Mouse (Mus musculus) liver, adult (tissue): Measurements from ENCODE around the gene Slc29a1.

ENCODE experiments used
- GATA4 ChIP-seq: IDR thresholded peaks from 2 replicates; pipeline ENCODE4 v1.6.1; 2014; ENCODE audit warnings: mild to moderate bottlenecking, low read length; ENCODE audit not compliant: insufficient replicate concordance

Slc29a1 gene

DNA sequence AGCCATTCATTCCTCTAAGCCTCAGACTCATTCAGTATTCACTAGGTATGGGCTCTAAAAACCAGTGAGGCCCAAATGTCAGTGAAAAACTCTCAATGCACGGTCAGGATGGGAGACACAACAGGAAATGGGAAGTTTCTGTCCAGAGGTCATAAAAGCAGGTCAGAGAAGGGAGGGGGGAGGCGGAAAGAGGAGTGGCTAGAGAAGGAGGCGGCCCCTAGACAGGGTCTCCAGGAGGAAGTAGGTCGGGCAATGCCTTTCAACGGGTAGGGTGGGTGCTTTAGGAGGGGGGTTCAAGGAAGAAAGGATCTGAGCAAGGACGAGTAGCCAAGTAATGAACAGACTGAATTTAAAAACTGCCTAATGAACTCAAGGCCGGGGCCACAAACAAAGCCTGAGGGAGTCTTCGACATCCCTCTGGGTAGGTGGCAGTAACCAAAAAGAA, 19.6 kb upstream of the Slc29a1 start:
- TF ChIP-seq GATA4: no peak

DNA sequence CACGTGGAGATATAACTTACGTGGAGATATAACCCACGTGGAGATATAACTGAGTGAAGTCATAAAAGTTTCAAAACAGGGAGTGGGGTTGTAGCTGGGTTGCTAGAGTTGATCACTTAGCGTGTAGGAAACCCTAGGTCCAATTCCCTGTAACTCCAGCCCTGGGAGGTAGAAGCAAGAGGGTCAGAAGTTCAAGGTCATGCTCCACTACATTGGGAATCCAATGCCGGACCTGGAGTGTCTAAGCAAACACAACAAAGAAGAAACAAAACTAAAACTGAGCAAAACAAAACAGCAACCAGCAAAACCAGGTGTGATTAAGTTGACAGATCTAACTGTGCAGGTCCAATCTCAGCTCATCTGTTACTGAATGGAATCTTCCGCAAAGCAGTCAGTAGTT, 18.2 kb upstream of the Slc29a1 start:
- no peak for TF ChIP-seq GATA4

- no peak for TF ChIP-seq GATA4
Measured at GRCm38 (mm10) chr17:45616679-45617078, 17.3 kb upstream of the Slc29a1 start.

DNA sequence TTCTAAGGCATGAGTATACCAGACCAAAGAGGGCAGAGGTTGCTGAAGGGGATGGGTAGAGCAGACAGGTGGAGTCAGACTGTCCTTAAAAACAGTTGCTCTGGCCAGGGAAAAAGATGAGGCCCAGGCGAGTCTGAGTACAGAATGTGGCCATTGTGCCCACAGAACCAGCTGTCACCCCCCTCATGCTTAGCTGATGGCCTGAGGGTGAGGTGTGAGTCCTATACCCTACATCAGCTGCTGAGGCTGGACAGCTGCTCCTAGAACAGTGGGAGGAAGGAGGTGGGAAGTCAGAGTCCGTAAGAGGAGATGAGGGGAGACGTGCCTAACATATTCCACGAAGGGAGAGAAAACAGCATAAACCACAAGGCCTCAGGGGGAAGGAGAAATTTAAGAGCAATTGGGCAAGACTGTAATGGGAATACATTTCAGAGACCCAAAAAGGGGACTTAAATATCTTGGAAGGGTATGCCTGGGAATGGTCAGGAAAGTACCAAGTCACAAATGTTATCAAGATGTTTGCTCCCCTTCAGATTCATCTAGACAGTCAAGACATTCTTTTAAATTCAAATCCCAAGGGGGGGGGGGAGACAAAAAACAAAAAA, 16.7 kb upstream of the Slc29a1 start:
- no peak for TF ChIP-seq GATA4

DNA sequence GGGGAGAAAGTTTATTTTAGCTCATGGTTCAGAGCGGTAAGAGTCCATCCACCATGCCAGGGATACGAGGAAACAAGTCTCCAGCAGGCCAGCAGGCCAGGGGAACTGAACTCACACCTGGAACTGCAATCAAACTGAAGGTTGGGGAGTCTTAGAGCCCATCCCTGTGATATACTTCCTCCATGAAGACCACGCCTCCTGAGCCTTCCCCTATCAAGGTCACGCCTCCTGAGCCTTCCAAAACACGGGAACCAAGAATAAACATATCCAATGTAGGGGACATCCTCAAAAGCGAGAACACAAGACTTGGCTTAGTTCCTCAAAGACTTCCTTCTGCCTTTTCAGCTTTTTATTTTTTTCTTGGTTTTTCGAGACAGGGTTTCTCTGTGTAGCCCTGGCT, 13.5 kb upstream of the Slc29a1 start:
- TF ChIP-seq GATA4: no peak

DNA sequence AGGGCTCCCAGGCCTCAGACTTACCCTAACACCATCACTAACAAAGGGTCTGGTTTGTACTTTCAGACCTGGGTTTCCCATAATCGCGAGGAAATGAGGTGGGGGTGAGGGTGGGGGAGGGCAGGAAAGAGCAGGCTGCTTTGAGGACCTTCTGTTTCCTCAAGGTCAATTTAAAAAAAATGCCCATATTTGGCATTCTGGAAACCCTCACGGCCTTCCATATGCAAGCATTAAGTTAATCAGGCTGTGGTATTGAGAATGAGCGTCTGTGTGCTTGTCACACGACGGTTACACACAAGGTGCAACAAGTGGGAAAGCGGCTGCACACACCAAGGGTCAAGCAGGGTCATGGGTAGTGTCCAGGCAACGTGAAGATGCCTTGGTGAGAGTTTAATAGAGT, 12.6 kb upstream of the Slc29a1 start:
- no peak for TF ChIP-seq GATA4

DNA sequence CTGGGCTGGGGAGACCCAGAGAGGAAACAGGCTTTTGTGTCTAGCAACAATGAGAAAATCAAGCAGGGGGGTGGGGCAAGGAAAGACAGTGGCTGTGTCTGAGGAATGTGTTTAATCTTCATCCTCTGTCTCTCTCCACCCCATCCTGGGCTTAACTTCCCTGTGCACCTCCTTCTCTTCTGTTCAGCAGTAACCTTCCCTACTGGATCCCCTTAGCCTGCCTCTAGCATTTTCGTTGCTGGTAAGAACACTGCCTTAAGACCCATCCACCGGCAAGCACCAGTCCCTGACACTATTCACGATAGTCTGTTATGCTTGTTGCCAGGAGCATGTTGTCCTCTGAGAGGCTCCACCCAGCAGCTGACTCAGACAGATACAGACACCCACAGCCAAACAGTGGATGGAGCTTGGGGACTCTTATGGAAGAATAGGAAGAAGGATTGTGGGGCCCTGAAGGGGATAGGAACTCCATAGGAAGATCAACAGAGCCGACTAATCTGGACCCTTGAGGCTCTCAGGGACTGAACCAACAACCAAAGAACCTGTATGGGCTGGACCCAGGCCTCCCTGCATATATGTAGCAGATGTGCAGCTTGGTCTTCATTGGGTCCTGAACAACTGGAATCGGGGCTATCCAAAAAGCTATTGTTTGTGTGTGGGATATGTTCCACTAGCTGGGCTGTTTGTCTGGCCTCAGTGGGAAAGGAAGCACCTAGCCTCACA, 10.9 kb upstream of the Slc29a1 start:
- TF ChIP-seq GATA4: no peak

- TF ChIP-seq GATA4: no peak
Measured at GRCm38 (mm10) chr17:45608396-45608795, 9.0 kb upstream of the Slc29a1 start.

- TF ChIP-seq GATA4: no peak
Measured at GRCm38 (mm10) chr17:45606992-45607879, 7.8 kb upstream of the Slc29a1 start.

DNA sequence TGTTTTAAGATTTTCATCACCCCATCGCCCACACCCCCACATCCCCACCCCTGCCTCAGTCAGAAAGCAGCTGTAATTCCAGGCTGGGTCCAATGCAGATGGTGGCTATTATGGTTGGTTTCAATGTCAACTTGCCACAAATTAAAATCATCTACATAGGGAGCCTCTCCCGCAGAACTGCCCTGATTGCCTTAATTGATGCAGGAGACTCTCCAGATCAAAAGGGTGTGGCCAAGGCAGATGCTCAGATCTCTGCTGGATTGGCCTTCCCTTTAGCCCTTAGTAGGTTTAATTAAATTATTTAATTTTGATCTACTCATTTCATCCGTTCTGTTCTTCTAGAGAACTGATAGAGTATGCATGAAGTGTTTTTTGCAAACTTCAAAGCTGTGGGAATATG, 3.6 kb upstream of the Slc29a1 start:
- no peak for TF ChIP-seq GATA4

DNA sequence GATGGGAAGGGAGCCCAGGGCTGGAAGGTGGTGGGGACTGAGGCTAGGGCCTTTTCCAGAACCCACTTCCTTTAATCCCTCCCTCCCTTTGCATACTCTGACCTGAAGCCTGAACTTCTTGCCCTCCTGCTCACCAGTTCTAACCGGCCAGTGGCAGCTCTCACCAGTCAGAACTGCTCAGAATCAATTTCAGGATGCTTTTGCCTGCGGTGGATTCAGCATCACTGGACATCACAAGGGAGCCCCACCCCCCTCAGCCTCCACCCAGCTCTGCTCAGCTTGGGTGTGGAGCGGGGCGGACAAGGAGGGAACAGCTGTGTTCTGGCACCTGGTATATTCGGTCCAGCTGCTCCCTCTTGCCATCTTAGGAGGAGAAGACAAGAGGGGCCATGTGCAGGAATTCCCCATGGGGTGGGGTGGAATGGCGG, 2.5 kb upstream of the Slc29a1 start, which contains the start of gene Mymx:
Gene Mymx, minus strand, starts transcription at position 226 of the 428 bp plus-strand sequence.
- no peak for TF ChIP-seq GATA4

GRCm38 (mm10) chr17:45601325-45601724, 1.9 kb upstream of the Slc29a1 start:
- TF ChIP-seq GATA4: no peak

DNA sequence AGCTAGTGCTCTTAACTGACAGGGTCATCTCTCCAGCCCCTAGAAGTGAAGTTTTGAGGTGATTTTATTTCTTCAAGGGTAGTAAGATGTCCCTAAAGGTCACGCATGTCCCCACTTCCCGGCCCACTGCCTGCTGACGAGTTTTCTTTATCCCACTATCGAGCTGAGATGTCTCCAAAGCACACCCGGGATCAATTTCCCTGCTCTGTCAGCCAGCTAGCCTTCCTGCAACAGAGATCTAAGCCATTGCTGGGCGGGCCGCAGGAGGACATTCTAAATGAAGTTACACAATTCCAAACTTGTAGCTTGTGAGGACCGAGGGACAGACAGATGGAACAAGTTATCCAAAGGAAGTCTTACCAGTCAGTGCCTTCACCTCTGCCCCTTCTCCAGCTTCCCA, 861 bp upstream of the Slc29a1 start:
- TF ChIP-seq GATA4: no peak

- TF ChIP-seq GATA4: no peak
Measured at GRCm38 (mm10) chr17:45598891-45599290, 515 bp downstream of the Slc29a1 start.

- peak; percentile 43; the same call in 1 of the 2 replicates for TF ChIP-seq GATA4
Measured at GRCm38 (mm10) chr17:45598376-45598775, 1.0 kb downstream of the Slc29a1 start.

DNA sequence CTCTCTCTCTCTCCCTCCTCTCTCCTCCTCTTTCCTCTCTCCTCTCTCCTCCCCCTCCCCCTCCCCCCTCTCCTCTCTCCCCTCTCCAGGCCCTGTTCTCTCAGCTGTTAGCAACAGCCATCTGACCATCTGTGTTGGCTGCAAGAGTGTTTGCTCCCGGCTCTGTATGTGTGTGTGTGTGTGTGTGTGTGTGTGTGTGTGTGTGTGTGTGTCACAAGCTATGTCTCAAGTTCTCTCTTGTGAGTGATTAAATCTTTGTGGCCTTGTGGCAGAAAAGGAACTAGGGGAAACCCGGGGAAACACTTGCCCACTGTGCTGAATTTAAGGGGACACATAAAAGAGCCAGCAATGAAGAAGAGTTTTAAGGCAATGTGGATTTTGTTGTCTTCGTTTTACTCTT, 1.6 kb downstream of the Slc29a1 start:
- no peak for TF ChIP-seq GATA4
